Mouse (Mus musculus) stomach, postnatal 0 days (tissue): ENCODE results near the gene Dph1. TPM values are rescaled to one million over a fixed set of nuclear protein-coding genes. Genes with fewer than 3 reads are reported as not detected.
A peak's percentile ranks its signal among the peaks of the same experiment; 100 is the strongest.

Experiments used
- ATAC-seq: fragments of 200-750 bp; cut with Nextera tagmentation; 2 replicates; pipeline ENCODE4 v1.8.0; 2017; ENCODE audit not compliant: low FRiP score, low TSS enrichment
- DNase-seq: peaks from one replicate; pipeline ENCODE4 v3.0.0-alpha.2; 2016; ENCODE audit warnings: low spot score
- H3K27ac ChIP-seq: fragments of 300-500 bp; sonication (generic); replicated peaks from 2 replicates; pipeline ENCODE4 v1.5.1; 2014; ENCODE audit warnings: mild to moderate bottlenecking, control low read depth
- H3K27me3 ChIP-seq: fragments of 300-500 bp; sonication (generic); 2 replicates; pipeline ENCODE4 v1.6.1; 2014; ENCODE audit warnings: low read length; ENCODE audit not compliant: control insufficient read depth, insufficient read depth
- H3K36me3 ChIP-seq: fragments of 300-500 bp; sonication (generic); 2 replicates; pipeline ENCODE4 v1.6.1; 2014; ENCODE audit warnings: low read length, mixed read lengths; ENCODE audit not compliant: control insufficient read depth, insufficient read depth
- H3K4me1 ChIP-seq: fragments of 300-500 bp; sonication (generic); replicated peaks from 2 replicates; pipeline ENCODE4 v1.6.1; 2014; ENCODE audit warnings: antibody characterized with exemption; ENCODE audit not compliant: control insufficient read depth, insufficient read depth
- H3K4me2 ChIP-seq: fragments of 300-500 bp; sonication (generic); replicated peaks from 2 replicates; pipeline ENCODE4 v1.6.1; 2014; ENCODE audit warnings: low read depth, mild to moderate bottlenecking, control low read depth, moderate library complexity
- H3K4me3 ChIP-seq: fragments of 300-500 bp; sonication (generic); 2 replicates; pipeline ENCODE4 v1.5.1; 2014; ENCODE audit warnings: low read depth, low read length, control low read depth
- H3K9ac ChIP-seq: fragments of 300-500 bp; sonication (generic); 2 replicates; pipeline ENCODE4 v1.6.1; 2014; ENCODE audit warnings: mild to moderate bottlenecking, low read length, control low read depth, mixed read lengths
- H3K9me3 ChIP-seq: fragments of 300-500 bp; sonication (generic); 2 replicates; pipeline ENCODE4 v1.6.1; 2016; ENCODE audit warnings: low read length; ENCODE audit not compliant: control insufficient read depth
- CTCF ChIP-seq: IDR thresholded peaks from 2 replicates; pipeline ENCODE4 v1.5.1; 2016; ENCODE audit warnings: antibody characterized with exemption, low read depth, mild to moderate bottlenecking, moderate library complexity
- EP300 ChIP-seq: optimal IDR thresholded peaks from 2 replicates; pipeline ENCODE3; 2016; ENCODE audit warnings: antibody characterized with exemption
- WGBS: fragments of 180-500 bp; shearing (Covaris S2); extraction: QIAGEN DNeasy Blood & Tissue Kit; methylation state at CpG from one replicate; pipeline ENCODE4 v1.1.7; 2014; 5-methylcytosine and 5-hydroxymethylcytosine counted together
- polyA plus RNA-seq: library from polyadenylated mRNA; unstranded; fragments of >200 nt; fragmentation: Nextera tagmentation; extraction: Ambion mirVana; gene quantifications from 2 replicates; pipeline ENCODE4 v1.2.1, GENCODE M21; 2015

Dph1 gene
- polyA plus RNA-seq, 1 experiment from 2014 or later: 15.2 TPM

DNA sequence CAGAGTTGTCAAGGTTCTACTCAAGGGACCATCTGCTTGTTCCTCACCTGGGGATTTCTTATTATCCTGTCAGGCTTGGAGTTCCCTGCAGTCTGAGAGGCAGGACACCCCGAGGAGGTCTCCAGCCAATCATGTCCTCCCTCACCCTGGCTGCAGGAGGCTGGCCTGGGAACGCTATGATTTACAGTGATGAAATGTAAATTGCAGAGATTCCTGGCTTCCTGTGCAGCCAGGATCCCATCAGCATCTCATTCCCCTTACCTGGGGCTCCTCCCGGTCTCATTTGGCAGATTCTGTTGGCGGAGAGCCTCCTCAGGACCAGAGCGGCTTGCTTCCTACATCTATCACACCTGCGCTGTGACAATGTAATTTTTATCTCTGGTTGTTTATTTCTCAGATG, 38.2 kb upstream of the Dph1 start:
- DNase-seq (no peak), ATAC-seq (no peak)
- 60% methylated on average over 6 of the region's 6 CpGs for WGBS
- no peaks in the 10 kb centered on the region for H3K36me3 ChIP-seq
- H3K27ac ChIP-seq: no peak overlapping the region
- H3K9me3 ChIP-seq: no peaks in the 10 kb centered on the region
- TF ChIP-seq EP300: no peak
- TF ChIP-seq CTCF: no peak
- H3K4me1 ChIP-seq: no peaks in the 10 kb centered on the region
- no peak overlapping the region for H3K4me3 ChIP-seq
- H3K27me3 ChIP-seq: no peaks in the 10 kb centered on the region
- no peak overlapping the region for H3K4me2 ChIP-seq
- no peak overlapping the region for H3K9ac ChIP-seq

DNA sequence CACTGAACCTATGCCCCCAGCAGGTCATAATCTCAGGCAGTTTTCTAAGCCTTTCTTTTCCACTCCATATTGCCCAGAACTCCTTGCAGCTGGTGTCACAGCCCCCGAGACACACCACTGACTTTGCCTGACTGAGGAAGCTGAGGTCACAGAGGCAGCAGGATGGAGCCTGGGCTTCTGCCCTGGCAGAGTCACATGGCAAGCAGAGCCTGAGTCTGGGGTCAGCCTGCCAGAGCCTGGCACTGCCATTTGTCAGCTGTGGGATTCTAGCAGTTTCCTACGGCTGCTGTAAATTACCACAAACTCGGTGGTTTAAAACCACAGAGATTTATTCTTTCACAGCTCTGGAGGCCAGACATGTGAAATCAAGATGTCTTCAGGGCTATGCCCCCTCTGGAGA, 36.6 kb upstream of the Dph1 start:
- H3K4me1 ChIP-seq: no peaks in the 10 kb centered on the region
- DNase-seq (no peak), ATAC-seq (no peak)
- no peaks in the 10 kb centered on the region for H3K9me3 ChIP-seq
- no peak overlapping the region for H3K4me3 ChIP-seq
- no peak overlapping the region for H3K4me2 ChIP-seq
- 65% methylated on average over 3 of the region's 3 CpGs for WGBS
- no peaks in the 10 kb centered on the region for H3K36me3 ChIP-seq
- H3K27me3 ChIP-seq: no peaks in the 10 kb centered on the region
- TF ChIP-seq EP300 (no peak), CTCF (no peak)
- no peak overlapping the region for H3K27ac ChIP-seq
- H3K9ac ChIP-seq: no peak overlapping the region

DNA sequence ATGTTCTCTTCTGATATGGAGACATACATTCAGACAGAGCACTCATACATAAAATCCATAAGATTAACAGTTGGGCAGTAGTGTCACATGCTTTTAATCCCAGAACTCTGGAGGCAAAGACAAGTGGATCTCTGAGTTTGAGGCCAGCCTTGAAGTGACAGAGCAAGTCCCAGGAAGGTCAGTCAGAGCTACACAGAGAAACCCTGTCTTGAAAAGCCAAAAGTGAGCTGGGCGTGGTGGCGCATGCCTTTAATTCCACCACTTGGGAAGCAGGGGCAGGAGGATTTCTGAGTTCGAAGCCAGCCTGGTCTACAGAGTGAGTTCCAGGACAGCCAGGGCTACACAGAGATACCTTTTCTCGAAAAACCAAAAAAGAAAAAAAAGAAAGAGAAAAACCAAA, 33.8 kb upstream of the Dph1 start:
- TF ChIP-seq CTCF: no peak

GRCm38 (mm10) chr11:75224062-75224461, 33.0 kb upstream of the Dph1 start:
- H3K27ac ChIP-seq: no peak overlapping the region
- no peaks in the 10 kb centered on the region; the same call in 1 of the 2 replicates for H3K4me1 ChIP-seq
- H3K9ac ChIP-seq: no peak overlapping the region
- WGBS: 86% methylated on average over 12 of the region's 12 CpGs
- H3K9me3 ChIP-seq: no peaks in the 10 kb centered on the region
- H3K4me2 ChIP-seq: no peak overlapping the region
- ATAC-seq (no peak), DNase-seq (no peak)
- H3K4me3 ChIP-seq: no peak overlapping the region
- no peaks in the 10 kb centered on the region for H3K36me3 ChIP-seq
- TF ChIP-seq CTCF (no peak), EP300 (no peak)
- H3K27me3 ChIP-seq: no peaks in the 10 kb centered on the region

More for the DNA sequence above, 33.8 kb upstream of the Dph1 start:
- WGBS: 83% methylated on average over 4 of the region's 4 CpGs
- Histone ChIP-seq H3K27ac (no peak overlapping the region), H3K4me3 (no peak overlapping the region), H3K4me2 (no peak overlapping the region), H3K9ac (no peak overlapping the region), H3K36me3 (no peaks in the 10 kb centered on the region), H3K9me3 (no peaks in the 10 kb centered on the region), H3K4me1 (no peaks in the 10 kb centered on the region; the same call in 1 of the 2 replicates), H3K27me3 (no peaks in the 10 kb centered on the region)
- ATAC-seq (no peak), DNase-seq (no peak)

DNA sequence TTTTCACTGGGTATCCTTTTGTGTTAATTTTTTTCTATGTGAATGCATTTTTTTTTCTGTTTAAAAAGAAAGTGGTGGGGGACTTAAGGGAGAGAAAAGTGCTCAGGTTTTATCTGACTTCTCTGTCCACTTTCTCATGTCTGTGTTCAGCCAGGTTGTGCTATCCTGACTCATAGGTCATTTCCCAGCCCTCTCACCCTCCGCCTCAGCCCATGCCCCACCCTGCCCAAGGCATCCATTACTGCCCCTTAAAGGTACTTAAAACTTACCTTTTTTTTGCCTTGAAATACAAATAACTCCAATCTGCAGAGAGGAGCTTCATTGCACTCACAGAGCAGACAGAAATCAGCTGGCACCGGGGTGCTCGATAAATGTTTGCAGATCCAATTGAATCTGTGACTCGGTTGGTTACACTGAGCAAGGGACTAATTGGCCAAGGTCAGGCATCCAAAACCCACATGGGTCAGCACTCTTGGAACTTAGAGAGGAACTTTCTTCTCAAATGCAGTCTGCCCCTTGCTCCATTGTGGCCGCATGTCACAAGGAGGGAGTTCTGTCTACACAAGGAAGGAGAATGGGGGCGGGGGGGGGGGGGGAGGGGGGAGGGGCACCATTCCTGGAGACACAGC, 29.6 kb upstream of the Dph1 start:
- ATAC-seq: no peak
- Histone ChIP-seq H3K27me3 (no peaks in the 10 kb centered on the region), H3K27ac (no peak overlapping the region), H3K36me3 (no peaks in the 10 kb centered on the region), H3K4me2 (no peak overlapping the region), H3K4me1 (no peaks in the 10 kb centered on the region; the same call in 1 of the 2 replicates), H3K4me3 (no peak overlapping the region), H3K9me3 (no peaks in the 10 kb centered on the region), H3K9ac (no peak overlapping the region)
- WGBS: 39% methylated on average over 4 of the region's 6 CpGs
- TF ChIP-seq CTCF (no peak), EP300 (no peak)
- no peak for DNase-seq

GRCm38 (mm10) chr11:75220115-75220514, 29.1 kb upstream of the Dph1 start:
- Histone ChIP-seq H3K9ac (no peak overlapping the region), H3K4me1 (no peaks in the 10 kb centered on the region; the same call in 1 of the 2 replicates), H3K9me3 (no peaks in the 10 kb centered on the region), H3K27ac (no peak overlapping the region), H3K36me3 (no peaks in the 10 kb centered on the region), H3K27me3 (no peaks in the 10 kb centered on the region), H3K4me2 (no peak overlapping the region), H3K4me3 (no peak overlapping the region)
- ATAC-seq (no peak), DNase-seq (peak; percentile 65)
- 17% methylated on average over 9 of the region's 9 CpGs for WGBS
- TF ChIP-seq CTCF (no peak), EP300 (no peak)
